Mouse (Mus musculus) bone marrow macrophage, adult 2 months (primary cell): ENCODE results near the gene Olfm2.

Experiments used
- CTCF ChIP-seq: IDR thresholded peaks from 2 replicates; pipeline ENCODE4 v1.5.1; 2012; ENCODE audit warnings: low read depth, mild to moderate bottlenecking, low read length, moderate library complexity
- POLR2A ChIP-seq: IDR thresholded peaks from 2 replicates; pipeline ENCODE4 v1.6.1; 2012; ENCODE audit warnings: mild to moderate bottlenecking, low read depth, low read length, borderline replicate concordance

- TF ChIP-seq POLR2A: no peak
- no peak for TF ChIP-seq CTCF
These were observed 81.0 kb downstream of the Olfm2 start for GRCm38 (mm10) chr9:20664982-20665637.
